ENCODE assay signal across 14 mouse cellular contexts in the genomic region with DNA sequence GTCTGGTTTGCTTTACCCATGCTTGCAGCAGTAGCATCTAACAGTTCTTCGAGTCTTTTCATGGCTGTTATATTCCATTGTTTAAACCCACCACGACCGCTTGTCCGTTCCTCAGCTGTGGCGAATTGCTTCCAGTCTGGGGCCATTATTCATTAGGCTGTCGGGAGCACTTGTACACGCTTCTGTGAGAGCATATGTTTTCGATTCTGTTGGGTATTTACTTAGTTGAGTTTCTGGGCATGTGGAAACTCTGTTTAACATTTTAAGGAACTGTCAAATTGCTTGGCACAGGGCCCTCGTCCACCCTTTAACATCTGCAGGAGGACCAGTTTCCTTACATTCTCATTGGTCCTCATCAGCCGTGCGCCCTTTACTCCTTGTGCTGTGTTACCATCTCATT. TPM values are rescaled to one million over a fixed set of nuclear protein-coding genes. Genes with fewer than 3 reads are reported as not detected.
DNase-seq lines count a peak whose midpoint lies in the region; ATAC-seq lines count a peak whose summit lies in the region.
"Had no signal": no experiment of that assay in that cellular context is flagged by ENCODE, and none has a peak within 500 bp of the region (broad histone marks: within the 10 kb centered on the region; RNA-seq: fewer than 3 reads in every experiment).

No protein-coding gene starts in this region.

- no peaks in the 10 kb centered on the region for H3K27me3 ChIP-seq in forebrain, embryonic 15.5 days
- H3K27me3 ChIP-seq in forebrain, embryonic 10.5 days (ENCODE audit: poor library complexity, severe bottlenecking): peaks cover 45% of the 10 kb centered on the region
- peaks cover 10% of the 10 kb centered on the region for H3K27me3 ChIP-seq in embryonic facial prominence, embryonic 14.5 days (replicated peaks; ENCODE audit: control insufficient read depth, insufficient read depth, low read length)
- H3K27me3 ChIP-seq in limb, embryonic 10.5 days (ENCODE audit: low read depth, poor library complexity, severe bottlenecking): peaks cover 13% of the 10 kb centered on the region
- peaks cover 75% of the 10 kb centered on the region for H3K27me3 ChIP-seq in neural tube, embryonic 13.5 days

- peaks cover 9% of the 10 kb centered on the region for H3K4me1 ChIP-seq in forebrain, embryonic 15.5 days
- H3K4me1 ChIP-seq in forebrain, embryonic 10.5 days: peaks cover 25% of the 10 kb centered on the region
- H3K4me1 ChIP-seq in embryonic facial prominence, embryonic 14.5 days (ENCODE audit: control insufficient read depth, insufficient read depth, low read length): peaks cover 8% of the 10 kb centered on the region; the same call in 1 of the 2 replicates
- peaks cover 47% of the 10 kb centered on the region for H3K4me1 ChIP-seq in limb, embryonic 10.5 days
- peaks cover 12% of the 10 kb centered on the region for H3K4me1 ChIP-seq in neural tube, embryonic 13.5 days (replicated peaks)
- H3K4me1 ChIP-seq: liver, embryonic 15.5 days had no signal

- no peaks in the 10 kb centered on the region for H3K36me3 ChIP-seq in forebrain, embryonic 15.5 days
- no peaks in the 10 kb centered on the region for H3K36me3 ChIP-seq in forebrain, embryonic 10.5 days (replicated peaks)
- no peaks in the 10 kb centered on the region for H3K36me3 ChIP-seq in embryonic facial prominence, embryonic 14.5 days (ENCODE audit: control insufficient read depth, insufficient read depth, low read length)
- H3K36me3 ChIP-seq in limb, embryonic 10.5 days: no peaks in the 10 kb centered on the region
- no peaks in the 10 kb centered on the region for H3K36me3 ChIP-seq in neural tube, embryonic 13.5 days
- H3K36me3 ChIP-seq: liver, embryonic 15.5 days had no signal

- WGBS in forebrain, embryonic 15.5 days: 32% methylated on average over 11 of the region's 11 CpGs
- 70% methylated on average over 11 of the region's 11 CpGs for WGBS in forebrain, embryonic 10.5 days
- WGBS in embryonic facial prominence, embryonic 14.5 days: 17% methylated on average over 11 of the region's 11 CpGs
- whole genome bisulfite sequencing in limb, embryonic 10.5 days: 20% methylated on average over 11 of the region's 11 CpGs
- 14% methylated on average over 11 of the region's 11 CpGs for WGBS in neural tube, embryonic 13.5 days

- H3K4me2 ChIP-seq in forebrain, embryonic 15.5 days (replicated peaks): 0 out of 2 replicates have a peak overlapping the region, but pooled peaks have one; percentile 0
- peak overlapping the region; percentile 28 for H3K4me2 ChIP-seq in embryonic facial prominence, embryonic 14.5 days (ENCODE audit: low read depth, low read length)
- peak overlapping the region; percentile 35 for H3K4me2 ChIP-seq in neural tube, embryonic 13.5 days
- H3K4me2 ChIP-seq: liver, embryonic 15.5 days had no signal

- DNase-seq in forebrain, embryonic 10.5 days (ENCODE audit: extremely low spot score, low spot score): no peak
- peak; percentile 89 for DNase-seq in embryonic facial prominence, embryonic 14.5 days (ENCODE audit: low spot score)
- peak; percentile 70 for DNase-seq in limb, embryonic 10.5 days (ENCODE audit: low spot score)
- no peak for DNase-seq in spleen, adult 18-20 months
- no peak for DNase-seq in cerebellum, adult 8-10 months
- no peak for DNase-seq in urinary bladder, postnatal 10 days (ENCODE audit: low spot score)
- DNase-seq: adrenal gland, adult 2 months; B cell, adult 2 months; cerebellum, adult 18-20 months; kidney, adult 2 months; thymus, postnatal 4 days had no signal

- no peak overlapping the region for H3K9ac ChIP-seq in forebrain, embryonic 15.5 days (replicated peaks)
- no peak overlapping the region for H3K9ac ChIP-seq in embryonic facial prominence, embryonic 14.5 days (ENCODE audit: low read depth, low read length)
- no peak overlapping the region for H3K9ac ChIP-seq in neural tube, embryonic 13.5 days
- H3K9ac ChIP-seq: liver, embryonic 15.5 days had no signal

- H3K4me3 ChIP-seq in forebrain, embryonic 15.5 days: no peak overlapping the region
- no peak overlapping the region for H3K4me3 ChIP-seq in forebrain, embryonic 10.5 days
- no peak overlapping the region for H3K4me3 ChIP-seq in embryonic facial prominence, embryonic 14.5 days (ENCODE audit: low read depth, low read length)
- peak overlapping the region; percentile 33 for H3K4me3 ChIP-seq in limb, embryonic 10.5 days
- no peak overlapping the region for H3K4me3 ChIP-seq in neural tube, embryonic 13.5 days
- H3K4me3 ChIP-seq: liver, embryonic 15.5 days had no signal

- ATAC-seq in forebrain, embryonic 15.5 days (replicated peaks): peak; percentile 27; the same call in 1 of the 2 replicates
- peak; percentile 69 for ATAC-seq in embryonic facial prominence, embryonic 14.5 days (ENCODE audit: low read depth)
- 0 out of 2 replicates have a peak, but pooled peaks have one; percentile 66 for ATAC-seq in neural tube, embryonic 13.5 days (ENCODE audit: low read depth)

- 0 out of 2 replicates have a peak overlapping the region, but pooled peaks have one; percentile 40 for H3K27ac ChIP-seq in forebrain, embryonic 15.5 days (replicated peaks)
- H3K27ac ChIP-seq in forebrain, embryonic 10.5 days: no peak overlapping the region
- 0 out of 2 replicates have a peak overlapping the region, but pooled peaks have one; percentile 46 for H3K27ac ChIP-seq in embryonic facial prominence, embryonic 14.5 days (replicated peaks; ENCODE audit: low read depth, low read length)
- H3K27ac ChIP-seq in limb, embryonic 10.5 days: peak overlapping the region; percentile 79
- H3K27ac ChIP-seq in neural tube, embryonic 13.5 days (replicated peaks): no peak overlapping the region
- H3K27ac ChIP-seq: liver, embryonic 15.5 days had no signal

- H3K9me3 ChIP-seq in forebrain, embryonic 15.5 days: no peaks in the 10 kb centered on the region
- H3K9me3 ChIP-seq in forebrain, embryonic 10.5 days: no peaks in the 10 kb centered on the region
- no peaks in the 10 kb centered on the region for H3K9me3 ChIP-seq in embryonic facial prominence, embryonic 14.5 days (ENCODE audit: control insufficient read depth, low read length)
- H3K9me3 ChIP-seq in limb, embryonic 10.5 days (replicated peaks): no peaks in the 10 kb centered on the region
- H3K9me3 ChIP-seq in neural tube, embryonic 13.5 days: no peaks in the 10 kb centered on the region
- H3K9me3 ChIP-seq: liver, embryonic 15.5 days had no signal

RNA-seq across cellular contexts. Expression of gene Cd247, which starts 2.2 kb away (rescaled TPM):
- 1.5 and 1.6 TPM in 2 replicates for polyA plus RNA-seq in forebrain, embryonic 15.5 days (2015; fragmentation: Nextera tagmentation; extraction: Ambion mirVana)
- polyA plus RNA-seq in forebrain, embryonic 10.5 days (2016; fragmentation: Nextera tagmentation; extraction: Ambion mirVana): 1.2 and 1.4 TPM in 2 replicates
- polyA plus RNA-seq in embryonic facial prominence, embryonic 14.5 days (2014; fragmentation: Nextera tagmentation; extraction: Ambion mirVana): 0.42 and 0.94 TPM in 2 replicates
- 1.0 and 1.1 TPM in 2 replicates for polyA plus RNA-seq in limb, embryonic 10.5 days (2016; fragmentation: Nextera tagmentation; extraction: Ambion mirVana)
- 0.60 and 0.99 TPM in 2 replicates for polyA plus RNA-seq in neural tube, embryonic 13.5 days (2015; fragmentation: Nextera tagmentation; extraction: Ambion mirVana)

RNA-seq across cellular contexts. Expression of gene Creg1, which starts 22.8 kb away (rescaled TPM):
- 18.3 and 19.0 TPM in 2 replicates for polyA plus RNA-seq in forebrain, embryonic 15.5 days (2015; fragmentation: Nextera tagmentation; extraction: Ambion mirVana)
- polyA plus RNA-seq in forebrain, embryonic 10.5 days (2016; fragmentation: Nextera tagmentation; extraction: Ambion mirVana): 33.7 and 34.3 TPM in 2 replicates
- 77.1 and 81.0 TPM in 2 replicates for polyA plus RNA-seq in embryonic facial prominence, embryonic 14.5 days (2014; fragmentation: Nextera tagmentation; extraction: Ambion mirVana)
- polyA plus RNA-seq in limb, embryonic 10.5 days (2016; fragmentation: Nextera tagmentation; extraction: Ambion mirVana): 31.5 and 36.0 TPM in 2 replicates
- polyA plus RNA-seq in neural tube, embryonic 13.5 days (2015; fragmentation: Nextera tagmentation; extraction: Ambion mirVana): 32.9 and 37.0 TPM in 2 replicates

Comparison
In these comparisons a context has a peak if more than half of its experiments do, and no peak if none do; other contexts are left out.
1. H3K27ac ChIP-seq: peak in forebrain, embryonic 15.5 days (single experiment), embryonic facial prominence, embryonic 14.5 days (single experiment) and limb, embryonic 10.5 days (single experiment); none in forebrain, embryonic 10.5 days (single experiment) and neural tube, embryonic 13.5 days (single experiment).
2. DNase-seq: peak in embryonic facial prominence, embryonic 14.5 days (single experiment) and limb, embryonic 10.5 days (single experiment); none in forebrain, embryonic 10.5 days (single experiment), spleen, adult 18-20 months (0 of 2), cerebellum, adult 8-10 months (single experiment) and urinary bladder, postnatal 10 days (single experiment).
3. Peak in every context shown above with its lines, with median percentiles within 50 percentile points of each other: ATAC-seq and H3K4me2 ChIP-seq.